Mouse (Mus musculus): ENCODE measurements at regions not wholly inside any gene's neighbourhood (a gene's known extent, or its start where the extent isn't known, plus 50 kb on each side); places are given as distances from the start of the nearest gene placed in this dataset.

GRCm38 (mm10) chr11:21478191-21478590, 93.8 kb upstream of the Wdpcp start:
- DNase-seq (ENCODE audit: low read depth, low spot score): no peak

- no peak for DNase-seq (ENCODE audit: low read depth, low spot score)
Observed at GRCm38 (mm10) chr11:21470711-21471110, 99.7 kb upstream of the Ugp2 start.

GRCm38 (mm10) chr11:21468465-21468864, 97.5 kb upstream of the Ugp2 start:
- no peak for DNase-seq (ENCODE audit: low read depth, low spot score)

DNA sequence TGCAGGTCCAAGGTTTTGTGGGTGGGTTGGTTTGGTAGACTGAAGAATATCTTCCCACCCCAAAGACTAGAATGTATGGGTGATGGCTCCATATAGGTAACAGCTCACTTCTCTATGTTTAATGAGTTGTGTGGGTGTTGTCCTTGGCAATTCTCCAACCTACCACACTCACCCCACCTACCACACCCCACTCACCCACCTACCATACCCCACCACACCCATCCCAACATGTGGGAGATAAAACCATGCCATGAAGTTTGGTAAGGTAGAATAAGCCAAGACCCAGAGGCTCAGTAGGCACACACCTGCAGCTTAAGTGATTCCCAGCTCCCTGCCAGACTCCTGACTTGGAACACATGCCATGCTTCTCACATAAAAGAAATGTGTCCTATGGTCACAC, 89.0 kb upstream of the Ugp2 start:
- DNase-seq (ENCODE audit: low read depth, low spot score): no peak

GRCm38 (mm10) chr11:21453308-21454106, 82.5 kb upstream of the Ugp2 start:
- peak; percentile 14 for DNase-seq (ENCODE audit: low read depth, low spot score)

GRCm38 (mm10) chr11:21433726-21434125, 62.7 kb upstream of the Ugp2 start:
- DNase-seq (ENCODE audit: low read depth, low spot score): no peak

GRCm38 (mm10) chr11:21430021-21430420, 59.0 kb upstream of the Ugp2 start:
- no peak for DNase-seq (ENCODE audit: low read depth, low spot score)

- no peak for DNase-seq (ENCODE audit: low read depth, low spot score)
Observed at GRCm38 (mm10) chr11:21428749-21429148, 57.7 kb upstream of the Ugp2 start.

- DNase-seq (ENCODE audit: low read depth, low spot score): no peak
Observed at GRCm38 (mm10) chr11:21428013-21428317, 57.0 kb upstream of the Ugp2 start.

DNA sequence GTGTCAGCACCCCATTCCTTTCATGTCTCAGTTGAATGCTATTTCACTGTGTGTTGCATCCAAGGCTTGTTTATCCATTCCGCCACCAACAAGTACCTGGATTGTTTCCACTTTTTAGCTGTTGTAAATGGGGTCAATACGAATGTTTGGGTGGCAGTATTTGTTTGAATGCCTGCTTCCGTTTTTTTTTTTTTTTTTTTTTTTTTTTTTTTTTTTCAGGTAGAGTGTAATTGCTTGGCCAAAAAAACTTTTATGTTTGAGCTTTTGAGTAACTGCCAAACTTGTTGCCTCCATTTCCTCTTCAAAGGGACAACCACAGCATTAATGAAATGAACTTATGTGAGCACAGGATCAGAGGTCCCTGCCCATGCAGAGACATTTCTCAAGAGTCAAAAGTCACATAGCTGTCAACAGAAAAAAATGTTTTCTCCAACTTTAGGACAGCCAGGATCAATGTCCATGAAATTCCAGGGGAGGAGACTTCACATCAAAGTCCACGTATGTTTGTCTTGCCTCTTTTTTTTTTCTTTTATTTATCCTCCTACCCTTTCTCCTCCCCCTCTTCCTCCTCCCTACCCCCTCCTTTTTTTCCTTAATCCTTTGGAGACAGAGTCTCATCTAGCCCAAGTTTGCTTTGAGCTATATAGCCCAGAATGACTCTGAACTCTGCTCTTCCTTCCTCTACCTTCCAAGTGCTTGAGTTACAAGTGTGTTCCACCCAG, 56.5 kb upstream of the Ugp2 start:
- DNase-seq (ENCODE audit: low read depth, low spot score): no peak

GRCm38 (mm10) chr11:21425480-21426101, 54.6 kb upstream of the Ugp2 start:
- DNase-seq (ENCODE audit: low read depth, low spot score): no peak

GRCm38 (mm10) chr11:21424345-21424744, 53.3 kb upstream of the Ugp2 start:
- no peak for DNase-seq (ENCODE audit: low read depth, low spot score)

- DNase-seq (ENCODE audit: low read depth, low spot score): no peak
Observed at GRCm38 (mm10) chr11:21422281-21422878, 51.4 kb upstream of the Ugp2 start.

All from retina, postnatal 7 days (tissue).